Mouse (Mus musculus) heart, embryonic 16.5 days (tissue): ENCODE results near the gene Hoxb8. TPM values are rescaled to one million over a fixed set of nuclear protein-coding genes. Genes with fewer than 3 reads are reported as not detected.

Source experiments
- ATAC-seq: fragments of 200-750 bp; cut with Nextera tagmentation; replicated peaks from 2 replicates; pipeline ENCODE4 v1.8.0; 2017; ENCODE audit warnings: moderate number of reproducible peaks; ENCODE audit not compliant: insufficient read depth, low FRiP score; ENCODE audit errors: extremely low read depth
- H3K27ac ChIP-seq: fragments of 300-500 bp; sonication (generic); 2 replicates; pipeline ENCODE4 v1.5.1; 2014; ENCODE audit warnings: mild to moderate bottlenecking, low read length, control low read depth, moderate library complexity
- H3K27me3 ChIP-seq: fragments of 300-500 bp; sonication (generic); 2 replicates; pipeline ENCODE4 v1.6.1; 2014; ENCODE audit warnings: low read length, mixed read lengths; ENCODE audit not compliant: control insufficient read depth, insufficient read depth
- H3K36me3 ChIP-seq: fragments of 300-500 bp; sonication (generic); 2 replicates; pipeline ENCODE4 v1.6.1; 2014; ENCODE audit not compliant: control insufficient read depth, insufficient read depth
- H3K4me1 ChIP-seq: fragments of 300-500 bp; sonication (generic); 2 replicates; pipeline ENCODE4 v1.6.1; 2014; ENCODE audit warnings: low read length, mixed read lengths; ENCODE audit not compliant: control insufficient read depth, insufficient read depth
- H3K4me2 ChIP-seq: fragments of 300-500 bp; sonication (generic); 2 replicates; pipeline ENCODE4 v1.6.1; 2014; ENCODE audit warnings: low read depth, mild to moderate bottlenecking, control low read depth, low read length
- H3K4me3 ChIP-seq: fragments of 300-500 bp; sonication (generic); 2 replicates; pipeline ENCODE4 v1.5.1; 2014; ENCODE audit warnings: mild to moderate bottlenecking, control low read depth, low read length
- H3K9ac ChIP-seq: fragments of 300-500 bp; sonication (generic); 2 replicates; pipeline ENCODE4 v1.6.1; 2014; ENCODE audit warnings: low read length, control low read depth
- H3K9me3 ChIP-seq: fragments of 300-500 bp; sonication (generic); replicated peaks from 2 replicates; pipeline ENCODE4 v1.6.1; 2016; ENCODE audit warnings: low read length; ENCODE audit not compliant: control insufficient read depth
- WGBS: fragments of 180-500 bp; shearing (Covaris S2); extraction: QIAGEN DNeasy Blood & Tissue Kit; methylation state at CpG from one replicate; pipeline ENCODE4 v1.1.7; 2014; 5-methylcytosine and 5-hydroxymethylcytosine counted together
- polyA plus RNA-seq: library from polyadenylated mRNA; unstranded; fragments of >200 nt; fragmentation: Nextera tagmentation; extraction: Ambion mirVana; gene quantifications from 2 replicates; pipeline ENCODE4 v1.2.1, GENCODE M21; 2015

Gene Hoxb8
- polyA plus RNA-seq, 1 experiment from 2014 or later: not detected

- no peaks in the 10 kb centered on the region for H3K9me3 ChIP-seq
- H3K27ac ChIP-seq: no peak overlapping the region
- H3K27me3 ChIP-seq: peaks cover 93% of the 10 kb centered on the region
- no peaks in the 10 kb centered on the region for H3K4me1 ChIP-seq
- H3K36me3 ChIP-seq: no peaks in the 10 kb centered on the region
- H3K4me2 ChIP-seq: no peak overlapping the region
- H3K4me3 ChIP-seq: no peak overlapping the region
- WGBS: 15% methylated on average over 18 of the region's 18 CpGs
- no peak for ATAC-seq
- H3K9ac ChIP-seq: no peak overlapping the region
Observed at GRCm38 (mm10) chr11:96316696-96317607, 35.2 kb downstream of the Hoxb8 start.

- Histone ChIP-seq H3K27ac (peak within 1 kb of the TSS; percentile 41), H3K4me3 (peak within 1 kb of the TSS; percentile 50), H3K9me3 (no peaks in the 10 kb centered on the region), H3K27me3 (peaks cover 93% of the 10 kb centered on the region), H3K4me2 (peak within 1 kb of the TSS; percentile 54), H3K9ac (peak within 1 kb of the TSS; percentile 65), H3K36me3 (no peaks in the 10 kb centered on the region), H3K4me1 (no peaks in the 10 kb centered on the region)
- 7% methylated on average over 28 of the region's 28 CpGs for WGBS
- 0 out of 2 replicates have a peak, but pooled peaks have one; percentile 14 for ATAC-seq
Observed at GRCm38 (mm10) chr11:96317608-96318367, 36.1 kb downstream of the Hoxb8 start, which contains the start of gene Hoxb4. TSS of gene Hoxb4 (plus strand) at chr11:96318267.

- Histone ChIP-seq H3K36me3 (no peaks in the 10 kb centered on the region), H3K4me2 (peak overlapping the region; percentile 54), H3K9ac (peak overlapping the region; percentile 65), H3K27ac (peak overlapping the region; percentile 41), H3K27me3 (peaks cover 93% of the 10 kb centered on the region), H3K4me3 (peak overlapping the region; percentile 50), H3K9me3 (no peaks in the 10 kb centered on the region), H3K4me1 (no peaks in the 10 kb centered on the region)
- ATAC-seq: peak; percentile 60; the same call in 1 of the 2 replicates
- WGBS: under 1% methylated on average over 44 of the region's 45 CpGs
Observed at GRCm38 (mm10) chr11:96318368-96319070, 36.8 kb downstream of the Hoxb8 start.

- peak overlapping the region; percentile 65 for H3K9ac ChIP-seq
- no peaks in the 10 kb centered on the region for H3K4me1 ChIP-seq
- peak overlapping the region; percentile 50 for H3K4me3 ChIP-seq
- peak overlapping the region; percentile 54 for H3K4me2 ChIP-seq
- no peak for ATAC-seq
- no peaks in the 10 kb centered on the region for H3K9me3 ChIP-seq
- H3K27me3 ChIP-seq: peaks cover 93% of the 10 kb centered on the region
- WGBS: under 1% methylated on average over 31 of the region's 34 CpGs
- no peaks in the 10 kb centered on the region for H3K36me3 ChIP-seq
- H3K27ac ChIP-seq: peak overlapping the region; percentile 49
Observed at GRCm38 (mm10) chr11:96319071-96319902, 37.6 kb downstream of the Hoxb8 start.

GRCm38 (mm10) chr11:96319910-96320309 lies 38.2 kb downstream of the Hoxb8 start:
- H3K9me3 ChIP-seq: no peaks in the 10 kb centered on the region
- WGBS: 2% methylated on average over 29 of the region's 29 CpGs
- ATAC-seq: no peak
- H3K27me3 ChIP-seq: peaks cover 94% of the 10 kb centered on the region
- peak overlapping the region; percentile 49; the same call in 1 of the 2 replicates for H3K27ac ChIP-seq
- H3K4me2 ChIP-seq: peak overlapping the region; percentile 54
- no peaks in the 10 kb centered on the region for H3K4me1 ChIP-seq
- H3K9ac ChIP-seq: peak overlapping the region; percentile 27
- no peaks in the 10 kb centered on the region for H3K36me3 ChIP-seq
- H3K4me3 ChIP-seq: peak overlapping the region; percentile 50

- H3K9ac ChIP-seq: no peak overlapping the region
- no peaks in the 10 kb centered on the region for H3K4me1 ChIP-seq
- peaks cover 94% of the 10 kb centered on the region for H3K27me3 ChIP-seq
- no peak for ATAC-seq
- 22% methylated on average over 17 of the region's 17 CpGs for WGBS
- no peak overlapping the region for H3K27ac ChIP-seq
- no peaks in the 10 kb centered on the region for H3K36me3 ChIP-seq
- H3K4me2 ChIP-seq: peak overlapping the region; percentile 13; the same call in 1 of the 2 replicates
- no peaks in the 10 kb centered on the region for H3K9me3 ChIP-seq
- H3K4me3 ChIP-seq: peak overlapping the region; percentile 5; the same call in 1 of the 2 replicates
Observed at GRCm38 (mm10) chr11:96320688-96321087, 39.0 kb downstream of the Hoxb8 start.

- Histone ChIP-seq H3K9ac (no peak overlapping the region), H3K9me3 (no peaks in the 10 kb centered on the region), H3K4me2 (no peak overlapping the region; the same call in 1 of the 2 replicates), H3K4me1 (no peaks in the 10 kb centered on the region), H3K27me3 (peaks cover 94% of the 10 kb centered on the region), H3K36me3 (no peaks in the 10 kb centered on the region), H3K27ac (no peak overlapping the region), H3K4me3 (no peak overlapping the region)
- no peak for ATAC-seq
- 38% methylated on average over 5 of the region's 5 CpGs for WGBS
Observed at GRCm38 (mm10) chr11:96321846-96322245, 40.1 kb downstream of the Hoxb8 start.

GRCm38 (mm10) chr11:96322738-96323137 lies 41.0 kb downstream of the Hoxb8 start:
- H3K4me3 ChIP-seq: no peak overlapping the region
- H3K27me3 ChIP-seq: peaks cover 95% of the 10 kb centered on the region

More at GRCm38 (mm10) chr11:96322738-96323137, 41.0 kb downstream of the Hoxb8 start:
- H3K4me2 ChIP-seq: no peak overlapping the region
- no peaks in the 10 kb centered on the region for H3K4me1 ChIP-seq
- no peak for ATAC-seq
- 31% methylated on average over 6 of the region's 6 CpGs for WGBS
- no peak overlapping the region for H3K9ac ChIP-seq
- no peak overlapping the region for H3K27ac ChIP-seq
- no peaks in the 10 kb centered on the region for H3K36me3 ChIP-seq
- no peaks in the 10 kb centered on the region for H3K9me3 ChIP-seq
